Mouse (Mus musculus) midbrain, embryonic 15.5 days (tissue): Measurements from ENCODE around the gene Erich2. TPM values are rescaled to one million over a fixed set of nuclear protein-coding genes. Genes with fewer than 3 reads are reported as not detected.

Experiments used
- ATAC-seq: fragments of 200-750 bp; cut with Nextera tagmentation; replicated peaks from 2 replicates; pipeline ENCODE4 v1.8.0; 2017; ENCODE audit warnings: moderate TSS enrichment
- H3K27ac ChIP-seq: fragments of 300-500 bp; sonication (generic); 2 replicates; pipeline ENCODE4 v1.5.1; 2015; ENCODE audit warnings: mild to moderate bottlenecking, inconsistent platforms
- H3K27me3 ChIP-seq: fragments of 300-500 bp; sonication (generic); replicated peaks from 2 replicates; pipeline ENCODE4 v1.6.1; 2015; ENCODE audit warnings: inconsistent platforms
- H3K36me3 ChIP-seq: fragments of 300-500 bp; sonication (generic); replicated peaks from 2 replicates; pipeline ENCODE4 v1.6.1; 2015; ENCODE audit warnings: inconsistent platforms
- H3K4me1 ChIP-seq: fragments of 300-500 bp; sonication (generic); 2 replicates; pipeline ENCODE4 v1.6.1; 2015; ENCODE audit warnings: inconsistent platforms
- H3K4me2 ChIP-seq: fragments of 300-500 bp; sonication (generic); 2 replicates; pipeline ENCODE4 v1.6.1; 2015; ENCODE audit warnings: inconsistent platforms, mild to moderate bottlenecking, moderate library complexity
- H3K4me3 ChIP-seq: fragments of 300-500 bp; sonication (generic); 2 replicates; pipeline ENCODE4 v1.5.1; 2015; ENCODE audit warnings: mild to moderate bottlenecking, inconsistent platforms
- H3K9ac ChIP-seq: fragments of 300-500 bp; sonication (generic); 2 replicates; pipeline ENCODE4 v1.6.1; 2015; ENCODE audit warnings: mild to moderate bottlenecking, inconsistent platforms
- H3K9me3 ChIP-seq: fragments of 300-500 bp; sonication (generic); 2 replicates; pipeline ENCODE4 v1.6.1; 2016; ENCODE audit warnings: inconsistent platforms
- WGBS: fragments of 180-500 bp; shearing (Covaris S2); methylation state at CpG from one replicate; pipeline ENCODE4 v1.1.7; 2015; ENCODE audit warnings: mixed read lengths; 5-methylcytosine and 5-hydroxymethylcytosine counted together
- polyA plus RNA-seq: library from polyadenylated mRNA; unstranded; fragments of >200 nt; fragmentation: Nextera tagmentation; extraction: Ambion mirVana; gene quantifications from 2 replicates; pipeline ENCODE4 v1.2.1, GENCODE M21; 2015

Gene Erich2
- polyA plus RNA-seq, 1 experiment from 2014 or later, result 2.8 TPM

DNA sequence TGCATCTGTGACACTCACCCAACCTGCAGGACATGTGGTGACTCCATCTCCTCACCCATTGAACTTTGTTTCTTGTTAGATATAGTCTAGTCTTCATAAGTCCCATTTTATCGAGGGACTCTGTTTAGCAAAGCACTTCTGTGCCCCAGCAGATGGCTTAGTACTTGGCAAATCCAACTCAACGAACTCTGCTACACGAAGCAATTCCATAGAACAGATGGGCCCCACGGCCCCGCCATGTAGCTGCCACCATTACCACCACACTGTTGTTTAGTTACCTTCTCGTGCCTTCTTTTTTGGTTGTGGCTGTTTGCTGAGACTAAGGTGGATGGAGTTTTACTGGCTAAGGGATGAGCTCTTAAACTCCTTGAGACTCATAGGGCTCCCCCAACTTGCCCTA lies 79.6 kb downstream of the Erich2 start:
- WGBS, result 92% methylated on average over 6 of the region's 6 CpGs
- H3K27ac ChIP-seq, result no peak overlapping the region

More for the DNA sequence above, 79.6 kb downstream of the Erich2 start:
- no peak overlapping the region for H3K4me2 ChIP-seq
- H3K4me1 ChIP-seq, result peaks cover 7% of the 10 kb centered on the region
- H3K36me3 ChIP-seq, result 0 out of 2 replicates have a peak, but pooled peaks cover 5% of the 10 kb centered on the region
- H3K9ac ChIP-seq, result no peak overlapping the region
- ATAC-seq, result no peak
- H3K27me3 ChIP-seq, result no peaks in the 10 kb centered on the region
- no peaks in the 10 kb centered on the region for H3K9me3 ChIP-seq
- no peak overlapping the region for H3K4me3 ChIP-seq

Other genes with a start within 250 kb of the Erich2 start
- 25.4 and 25.7 TPM in 2 replicates for gene Sp5, start 33.9 kb upstream of the Erich2 start, polyA plus RNA-seq
- 112 and 128 TPM in 2 replicates for gene Gad1, start 44.3 kb downstream of the Erich2 start, polyA plus RNA-seq
- gene Gorasp2, start 152.8 kb downstream of the Erich2 start, polyA plus RNA-seq, result 137 and 141 TPM in 2 replicates
- 4.6 and 5.6 TPM in 2 replicates for gene Gm26558, start 153.3 kb downstream of the Erich2 start, polyA plus RNA-seq